Mouse (Mus musculus) C2C12 (cell line): ENCODE measurements around the gene Mindy2. TPM values are rescaled to one million over a fixed set of nuclear protein-coding genes. Genes with fewer than 3 reads are reported as not detected.

ENCODE experiments used
- H3K27me3 ChIP-seq: one replicate; pipeline ENCODE4 v1.6.1; 2011; ENCODE audit not compliant: control insufficient read depth, insufficient read depth, insufficient read length
- H3K36me3 ChIP-seq: one replicate; pipeline ENCODE4 v1.6.1; 2011; ENCODE audit not compliant: control insufficient read depth, insufficient read depth
- H3K4me3 ChIP-seq: one replicate; pipeline ENCODE4 v1.5.1; 2011; ENCODE audit warnings: mild to moderate bottlenecking, control low read depth; ENCODE audit not compliant: poor library complexity, insufficient read depth, severe bottlenecking
- H3K79me2 ChIP-seq: one replicate; pipeline ENCODE4 v1.6.1; 2011; ENCODE audit not compliant: control insufficient read depth, insufficient read depth
- H3K79me3 ChIP-seq: one replicate; pipeline ENCODE4 v1.6.1; 2011; ENCODE audit warnings: low read depth, control low read depth
- H3ac ChIP-seq: one replicate; pipeline ENCODE3; 2011; ENCODE audit warnings: low read depth; ENCODE audit not compliant: control insufficient read depth, insufficient read length
- CEBPB ChIP-seq: IDR thresholded peaks from one replicate; pipeline ENCODE4 v1.6.1; 2011; ENCODE audit warnings: low read depth, mild to moderate bottlenecking, control low read depth, moderate library complexity
- CTCF ChIP-seq: IDR thresholded peaks from one replicate; pipeline ENCODE4 v1.5.1; 2011; ENCODE audit not compliant: control insufficient read depth, insufficient read depth, insufficient read length
- FOSL1 ChIP-seq: IDR thresholded peaks from one replicate; pipeline ENCODE4 v1.8.0; 2011; ENCODE audit warnings: mild to moderate bottlenecking, low read length; ENCODE audit not compliant: poor library complexity, insufficient read depth, severe bottlenecking
- MAX ChIP-seq: IDR thresholded peaks from one replicate; pipeline ENCODE4 v1.6.1; 2011; ENCODE audit warnings: mild to moderate bottlenecking, control low read depth
- MYOD1 ChIP-seq: IDR thresholded peaks from one replicate; pipeline ENCODE4 v1.6.1; 2011; ENCODE audit warnings: low read depth; ENCODE audit not compliant: control insufficient read depth, insufficient read length
- MYOG ChIP-seq: IDR thresholded peaks from one replicate; pipeline ENCODE4 v1.6.1; 2011; ENCODE audit not compliant: control insufficient read depth, insufficient read length; ENCODE audit errors: extremely low read depth
- USF1 ChIP-seq: IDR thresholded peaks from one replicate; pipeline ENCODE4 v1.6.1; 2011; ENCODE audit warnings: low read depth, mild to moderate bottlenecking, control low read depth, moderate library complexity
- polyA plus RNA-seq: library from polyadenylated mRNA; unstranded; fragments of >200 nt; fragmentation: generic; extraction: Trizol; gene quantifications from one replicate; pipeline ENCODE4 v1.2.1, GENCODE M21; 2012; ENCODE audit warnings: missing spikeins

The Mindy2 gene
- polyA plus RNA-seq, 1 experiment = 1.3 TPM

- H3K27me3 ChIP-seq = no peaks in the 10 kb centered on the region
- H3K79me2 ChIP-seq = no peaks in the 10 kb centered on the region
- no peak overlapping the region for H3K4me3 ChIP-seq
- H3K36me3 ChIP-seq = no peaks in the 10 kb centered on the region
- no peak for TF ChIP-seq MYOG
- no peak for TF ChIP-seq MAX
- no peak for TF ChIP-seq FOSL1
- no peak for TF ChIP-seq CEBPB
- H3ac ChIP-seq = no peak overlapping the region
- H3K79me3 ChIP-seq = no peaks in the 10 kb centered on the region
Observed at GRCm38 (mm10) chr9:70629711-70630110, 27.3 kb downstream of the Mindy2 start.

- Histone ChIP-seq H3K36me3 (peaks cover under 1% of the 10 kb centered on the region), H3ac (no peak overlapping the region), H3K79me3 (no peaks in the 10 kb centered on the region), H3K4me3 (no peak overlapping the region), H3K79me2 (no peaks in the 10 kb centered on the region), H3K27me3 (no peaks in the 10 kb centered on the region)
- TF ChIP-seq FOSL1 (no peak), MYOD1 (no peak)
Observed at GRCm38 (mm10) chr9:70611026-70611673, 45.8 kb downstream of the Mindy2 start.

- Histone ChIP-seq H3ac (no peak overlapping the region), H3K27me3 (no peaks in the 10 kb centered on the region), H3K79me3 (no peaks in the 10 kb centered on the region), H3K36me3 (peaks cover 4% of the 10 kb centered on the region), H3K79me2 (no peaks in the 10 kb centered on the region), H3K4me3 (no peak overlapping the region)
- no peak for TF ChIP-seq USF1
- TF ChIP-seq MYOG = no peak
- no peak for TF ChIP-seq MYOD1
- TF ChIP-seq MAX = no peak
- TF ChIP-seq CTCF = no peak
- TF ChIP-seq FOSL1 = no peak
- TF ChIP-seq CEBPB = no peak
Observed at GRCm38 (mm10) chr9:70602186-70602845, 54.7 kb downstream of the Mindy2 start.

- no peak for TF ChIP-seq USF1
- no peak for TF ChIP-seq CEBPB
- no peak for TF ChIP-seq MAX
- no peak for TF ChIP-seq CTCF
- TF ChIP-seq MYOD1 = no peak
- TF ChIP-seq MYOG = no peak
- TF ChIP-seq FOSL1 = no peak
Observed at GRCm38 (mm10) chr9:70598271-70598670, 58.7 kb downstream of the Mindy2 start.

GRCm38 (mm10) chr9:70591486-70591885, 65.5 kb downstream of the Mindy2 start:
- Histone ChIP-seq H3K36me3 (peaks cover 64% of the 10 kb centered on the region), H3ac (no peak overlapping the region), H3K4me3 (no peak overlapping the region), H3K27me3 (no peaks in the 10 kb centered on the region), H3K79me3 (no peaks in the 10 kb centered on the region), H3K79me2 (no peaks in the 10 kb centered on the region)
- TF ChIP-seq USF1 = no peak
- no peak for TF ChIP-seq CEBPB
- no peak for TF ChIP-seq FOSL1
- TF ChIP-seq MYOD1 = no peak
- TF ChIP-seq MYOG = no peak
- no peak for TF ChIP-seq CTCF
- no peak for TF ChIP-seq MAX

More at GRCm38 (mm10) chr9:70598271-70598670, 58.7 kb downstream of the Mindy2 start:
- no peaks in the 10 kb centered on the region for H3K79me3 ChIP-seq
- no peaks in the 10 kb centered on the region for H3K79me2 ChIP-seq
- H3K36me3 ChIP-seq = peaks cover 12% of the 10 kb centered on the region
- H3ac ChIP-seq = no peak overlapping the region
- no peaks in the 10 kb centered on the region for H3K27me3 ChIP-seq
- no peak overlapping the region for H3K4me3 ChIP-seq

GRCm38 (mm10) chr9:70590775-70591174, 66.2 kb downstream of the Mindy2 start:
- H3K36me3 ChIP-seq = peaks cover 67% of the 10 kb centered on the region

More at GRCm38 (mm10) chr9:70590775-70591174, 66.2 kb downstream of the Mindy2 start:
- H3K27me3 ChIP-seq = no peaks in the 10 kb centered on the region
- H3K4me3 ChIP-seq = no peak overlapping the region
- H3ac ChIP-seq = no peak overlapping the region
- H3K79me2 ChIP-seq = no peaks in the 10 kb centered on the region
- H3K79me3 ChIP-seq = no peaks in the 10 kb centered on the region
- TF ChIP-seq MYOD1 = no peak
- no peak for TF ChIP-seq CEBPB
- no peak for TF ChIP-seq FOSL1
- TF ChIP-seq MAX = no peak
- TF ChIP-seq CTCF = no peak
- TF ChIP-seq MYOG = no peak
- TF ChIP-seq USF1 = no peak
